In the genomic region with DNA sequence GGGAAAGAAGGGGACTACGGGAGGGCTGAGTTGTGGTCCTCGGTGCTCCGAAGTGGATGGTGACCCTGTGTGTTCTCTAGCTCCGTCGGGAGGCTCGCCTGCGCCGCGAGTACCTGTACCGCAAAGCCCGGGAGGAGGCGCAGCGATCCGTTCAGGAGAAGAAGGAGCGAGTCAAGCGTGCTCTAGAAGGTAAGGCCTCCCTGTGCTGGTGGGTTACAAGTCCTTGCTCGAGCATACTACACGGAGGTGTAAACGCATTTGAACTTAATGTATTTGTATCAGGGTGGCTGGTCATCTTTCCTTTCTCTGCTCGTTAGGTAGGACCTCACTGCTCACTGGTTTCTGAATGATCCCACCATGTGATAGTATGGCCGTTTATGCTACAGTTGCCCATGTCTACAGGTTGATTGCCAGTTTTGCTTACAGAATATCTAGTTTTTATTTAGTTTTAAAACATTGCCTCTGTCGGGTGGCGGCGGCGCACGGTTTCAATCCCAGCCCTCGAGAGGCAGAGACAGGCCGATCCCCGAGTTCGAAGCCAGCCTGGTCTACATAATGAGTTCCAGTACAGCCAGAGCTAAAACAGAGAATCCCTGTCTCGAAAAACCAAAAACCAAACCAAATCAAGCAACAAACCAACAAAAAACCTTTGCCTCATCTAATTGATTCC, we compare ENCODE assay signal across 8 mouse cellular contexts. TPM values are rescaled to one million over a fixed set of nuclear protein-coding genes. Genes with fewer than 3 reads are reported as not detected.
DNase-seq lines count a peak whose midpoint lies in the region; ATAC-seq and TF ChIP-seq lines count a peak whose summit lies in the region.

No protein-coding gene starts in this region.

- TF ChIP-seq CTCF in lung, embryonic 14.5 days (IDR thresholded peaks at IDR 0.05; ENCODE audit: low read depth), result peak; percentile 51
- peak; percentile 50 for TF ChIP-seq CTCF in liver, postnatal 0 days (IDR thresholded peaks at IDR 0.05; ENCODE audit: low read depth)

- DNase-seq in lung, embryonic 14.5 days, result peak; percentile 4
- no peak for DNase-seq in lung, adult 18-20 months
- peak; percentile 13 for DNase-seq in c-Kit-negative CD71-positive TER-119-positive erythroid progenitor cells, embryonic 14.5 days (ENCODE audit: low read depth, low spot score)
- peak; percentile 25 for DNase-seq in liver, postnatal 0 days
- no peak for DNase-seq in urinary bladder, postnatal 14 days (ENCODE audit: low spot score)
- no peak for DNase-seq in left cerebral cortex, adult 9 months (ENCODE audit: low spot score in 2 of 2)
- DNase-seq in thymus, postnatal 0 days (ENCODE audit: low spot score), result no peak

- H3K9me3 ChIP-seq in lung, embryonic 14.5 days (ENCODE audit: low read depth, low read length), result no peaks in the 10 kb centered on the region
- no peaks in the 10 kb centered on the region for H3K9me3 ChIP-seq in forebrain, embryonic 16.5 days (ENCODE audit: control insufficient read depth, low read length)
- H3K9me3 ChIP-seq in liver, postnatal 0 days (ENCODE audit: low read length), result no peaks in the 10 kb centered on the region

- H3K36me3 ChIP-seq in lung, embryonic 14.5 days (ENCODE audit: insufficient read depth), result peaks cover 38% of the 10 kb centered on the region
- H3K36me3 ChIP-seq in forebrain, embryonic 16.5 days (ENCODE audit: control insufficient read depth, insufficient read depth), result peaks cover 22% of the 10 kb centered on the region
- H3K36me3 ChIP-seq in liver, postnatal 0 days (replicated peaks; ENCODE audit: insufficient read depth, low read length), result peaks cover 33% of the 10 kb centered on the region

- 5% methylated on average over 31 of the region's 31 CpGs for WGBS in lung, embryonic 14.5 days
- 7% methylated on average over 31 of the region's 31 CpGs for WGBS in forebrain, embryonic 16.5 days
- 4% methylated on average over 31 of the region's 31 CpGs for WGBS in liver, postnatal 0 days (ENCODE audit: insufficient replicate concordance)

- H3K9ac ChIP-seq in lung, embryonic 14.5 days, result peak overlapping the region; percentile 57
- peak overlapping the region; percentile 69 for H3K9ac ChIP-seq in forebrain, embryonic 16.5 days (replicated peaks; ENCODE audit: low read depth, low read length)
- H3K9ac ChIP-seq in liver, postnatal 0 days (replicated peaks), result peak overlapping the region; percentile 49

- H3K4me3 ChIP-seq in lung, embryonic 14.5 days (ENCODE audit: low read depth, low read length), result peak overlapping the region; percentile 69
- H3K4me3 ChIP-seq in forebrain, embryonic 16.5 days (replicated peaks; ENCODE audit: low read length), result peak overlapping the region; percentile 90
- H3K4me3 ChIP-seq in liver, postnatal 0 days (ENCODE audit: low read depth, low read length), result peak overlapping the region; percentile 59

- H3K4me1 ChIP-seq in lung, embryonic 14.5 days (ENCODE audit: insufficient read depth), result peaks cover 2% of the 10 kb centered on the region; the same call in 1 of the 2 replicates
- H3K4me1 ChIP-seq in forebrain, embryonic 16.5 days (replicated peaks; ENCODE audit: control insufficient read depth, insufficient read depth, low read length), result peaks cover 17% of the 10 kb centered on the region
- H3K4me1 ChIP-seq in liver, postnatal 0 days (ENCODE audit: insufficient read depth), result peaks cover 9% of the 10 kb centered on the region

- ATAC-seq in lung, embryonic 14.5 days (ENCODE audit: insufficient read depth), result peak; percentile 30; the same call in 1 of the 2 replicates
- ATAC-seq in forebrain, embryonic 16.5 days, result peak; percentile 49
- peak; percentile 28 for ATAC-seq in liver, postnatal 0 days

- TF ChIP-seq EP300 in liver, postnatal 0 days (IDR thresholded peaks at IDR 0.05; ENCODE audit: low read depth), result no peak

- H3K4me2 ChIP-seq in lung, embryonic 14.5 days, result peak overlapping the region; percentile 70
- peak overlapping the region; percentile 88 for H3K4me2 ChIP-seq in forebrain, embryonic 16.5 days (ENCODE audit: low read length)
- peak overlapping the region; percentile 67 for H3K4me2 ChIP-seq in liver, postnatal 0 days (ENCODE audit: low read depth, low read length)

- H3K27ac ChIP-seq in lung, embryonic 14.5 days (ENCODE audit: low read depth), result no peak overlapping the region
- peak overlapping the region; percentile 75 for H3K27ac ChIP-seq in forebrain, embryonic 16.5 days (ENCODE audit: low read length)
- peak overlapping the region; percentile 23 for H3K27ac ChIP-seq in liver, postnatal 0 days (ENCODE audit: low read depth)

- H3K27me3 ChIP-seq in lung, embryonic 14.5 days (ENCODE audit: insufficient read depth, low read length), result no peaks in the 10 kb centered on the region
- no peaks in the 10 kb centered on the region for H3K27me3 ChIP-seq in forebrain, embryonic 16.5 days (replicated peaks; ENCODE audit: control insufficient read depth, insufficient read depth, low read length)
- no peaks in the 10 kb centered on the region for H3K27me3 ChIP-seq in liver, postnatal 0 days (ENCODE audit: insufficient read depth, low read length)

RNA-seq across cellular contexts. Expression of a gene that starts 0.4 kb away (rescaled TPM):
- 91.1 and 91.2 TPM in 2 replicates for polyA plus RNA-seq in lung, embryonic 14.5 days (2014; fragmentation: Nextera tagmentation; extraction: Ambion mirVana)
- polyA plus RNA-seq in forebrain, embryonic 16.5 days (2015; fragmentation: Nextera tagmentation; extraction: Ambion mirVana), result 58.8 and 65.6 TPM in 2 replicates
- polyA plus RNA-seq in liver, postnatal 0 days (2015; fragmentation: Nextera tagmentation; extraction: Ambion mirVana), result 37.6 and 41.6 TPM in 2 replicates
- polyA plus RNA-seq in thymus, postnatal 0 days (2015; fragmentation: Nextera tagmentation; extraction: Ambion mirVana), result 98.7 and 108 TPM in 2 replicates

RNA-seq across cellular contexts. Expression of a gene that starts 0.6 kb away (rescaled TPM):
- polyA plus RNA-seq in lung, embryonic 14.5 days (2014; fragmentation: Nextera tagmentation; extraction: Ambion mirVana), result 50.4 and 51.8 TPM in 2 replicates
- 67.4 and 73.6 TPM in 2 replicates for polyA plus RNA-seq in forebrain, embryonic 16.5 days (2015; fragmentation: Nextera tagmentation; extraction: Ambion mirVana)
- polyA plus RNA-seq in liver, postnatal 0 days (2015; fragmentation: Nextera tagmentation; extraction: Ambion mirVana), result 19.0 and 21.0 TPM in 2 replicates
- polyA plus RNA-seq in thymus, postnatal 0 days (2015; fragmentation: Nextera tagmentation; extraction: Ambion mirVana), result 52.3 and 54.7 TPM in 2 replicates

RNA-seq across cellular contexts. Expression of a gene that starts 19.5 kb away (rescaled TPM):
- polyA plus RNA-seq in lung, embryonic 14.5 days (2014; fragmentation: Nextera tagmentation; extraction: Ambion mirVana), result 43.2 and 48.1 TPM in 2 replicates
- 4.0 and 4.2 TPM in 2 replicates for polyA plus RNA-seq in forebrain, embryonic 16.5 days (2015; fragmentation: Nextera tagmentation; extraction: Ambion mirVana)
- polyA plus RNA-seq in liver, postnatal 0 days (2015; fragmentation: Nextera tagmentation; extraction: Ambion mirVana), result 28.2 and 32.1 TPM in 2 replicates
- 238 and 248 TPM in 2 replicates for polyA plus RNA-seq in thymus, postnatal 0 days (2015; fragmentation: Nextera tagmentation; extraction: Ambion mirVana)

RNA-seq across cellular contexts. Expression of a gene that starts 58.1 kb away (rescaled TPM):
- not detected in 2 replicates for polyA plus RNA-seq in lung, embryonic 14.5 days (2014; fragmentation: Nextera tagmentation; extraction: Ambion mirVana)
- not detected in 2 replicates for polyA plus RNA-seq in forebrain, embryonic 16.5 days (2015; fragmentation: Nextera tagmentation; extraction: Ambion mirVana)
- polyA plus RNA-seq in liver, postnatal 0 days (2015; fragmentation: Nextera tagmentation; extraction: Ambion mirVana), result not detected in 2 replicates
- polyA plus RNA-seq in thymus, postnatal 0 days (2015; fragmentation: Nextera tagmentation; extraction: Ambion mirVana), result not detected in 2 replicates

Comparison
In these comparisons a context has a peak if more than half of its experiments do, and no peak if none do; other contexts are left out.
1. DNase-seq: peak in lung, embryonic 14.5 days (single experiment), c-Kit-negative CD71-positive TER-119-positive erythroid progenitor cells, embryonic 14.5 days (single experiment) and liver, postnatal 0 days (single experiment); none in lung, adult 18-20 months (0 of 2), urinary bladder, postnatal 14 days (single experiment), left cerebral cortex, adult 9 months (0 of 2) and thymus, postnatal 0 days (single experiment).
2. Peak in every context shown above with its lines, with median percentiles within 50 percentile points of each other: ATAC-seq, H3K4me2 ChIP-seq, H3K4me3 ChIP-seq and H3K9ac ChIP-seq.